Mouse (Mus musculus) adrenal gland, postnatal 14 days (tissue): Measurements from ENCODE around the gene Asap2. TPM values are rescaled to one million over a fixed set of nuclear protein-coding genes. Genes with fewer than 3 reads are reported as not detected.

Experiments used
- DNase-seq: peaks from one replicate; pipeline ENCODE4 v3.0.0; 2021; ENCODE audit warnings: mixed read lengths
- total RNA-seq: library from RNA; stranded (reverse); gene quantifications from 2 replicates; pipeline ENCODE4 v1.2.3, GENCODE M21; 2021

Asap2 gene
- total RNA-seq, 1 experiment from 2014 or later = 17.0 TPM

GRCm38 (mm10) chr12:21209273-21209672 is 219.0 kb downstream of the Asap2 start:
- DNase-seq = no peak

- DNase-seq = no peak
Observed at GRCm38 (mm10) chr12:21212876-21213275, 222.6 kb downstream of the Asap2 start.

- DNase-seq = no peak
Observed at GRCm38 (mm10) chr12:21214551-21215165, 224.4 kb downstream of the Asap2 start.

GRCm38 (mm10) chr12:21217776-21218444 is 227.7 kb downstream of the Asap2 start:
- no peak for DNase-seq

GRCm38 (mm10) chr12:21220596-21220995 is 230.3 kb downstream of the Asap2 start:
- DNase-seq = no peak

- DNase-seq = peak; percentile 53
Observed at GRCm38 (mm10) chr12:21223923-21224322, 233.7 kb downstream of the Asap2 start.

GRCm38 (mm10) chr12:21225358-21225757 is 235.1 kb downstream of the Asap2 start:
- no peak for DNase-seq

- no peak for DNase-seq
Observed at GRCm38 (mm10) chr12:21226316-21226715, 236.1 kb downstream of the Asap2 start.

- DNase-seq = peak; percentile 91
Observed at GRCm38 (mm10) chr12:21227076-21227980, 237.1 kb downstream of the Asap2 start.

GRCm38 (mm10) chr12:21228650-21229049 is 238.4 kb downstream of the Asap2 start:
- DNase-seq = no peak

GRCm38 (mm10) chr12:21229076-21229918 is 239.0 kb downstream of the Asap2 start:
- DNase-seq = no peak

GRCm38 (mm10) chr12:21233727-21234126 is 243.5 kb downstream of the Asap2 start:
- DNase-seq = no peak

- no peak for DNase-seq
Observed at GRCm38 (mm10) chr12:21234560-21234959, 244.3 kb downstream of the Asap2 start.

- no peak for DNase-seq
Observed at GRCm38 (mm10) chr12:21241965-21242364, 251.7 kb downstream of the Asap2 start.

- no peak for DNase-seq
Observed at GRCm38 (mm10) chr12:21244375-21244960, 254.2 kb downstream of the Asap2 start.

GRCm38 (mm10) chr12:21247711-21248392 is 257.6 kb downstream of the Asap2 start:
- no peak for DNase-seq

- DNase-seq = peak; percentile 36
Observed at GRCm38 (mm10) chr12:21260494-21261256, 270.4 kb downstream of the Asap2 start.

- no peak for DNase-seq
Observed at GRCm38 (mm10) chr12:21261521-21261920, 271.3 kb downstream of the Asap2 start.

GRCm38 (mm10) chr12:21263256-21263655 is 273.0 kb downstream of the Asap2 start:
- DNase-seq = no peak

GRCm38 (mm10) chr12:21264241-21264640 is 274.0 kb downstream of the Asap2 start:
- DNase-seq = peak; percentile 40
